Mouse (Mus musculus): ENCODE data around the gene Tert. TPM values are rescaled to one million over a fixed set of nuclear protein-coding genes. Genes with fewer than 3 reads are reported as not detected.

Tert gene
- polyA plus RNA-seq, 1 experiment: 0.46 TPM

GRCm38 (mm10) chr13:73679311-73679710 is 52.6 kb downstream of the Tert start:
- Histone ChIP-seq H3K79me2 (ENCODE audit: control insufficient read depth, insufficient read depth) (no peaks in the 10 kb centered on the region), H3K27me3 (ENCODE audit: control insufficient read depth, insufficient read depth, insufficient read length) (peaks cover 26% of the 10 kb centered on the region), H3ac (ENCODE audit: control insufficient read depth, insufficient read length, low read depth) (no peak overlapping the region), H3K79me3 (ENCODE audit: low read depth) (no peaks in the 10 kb centered on the region), H3K36me3 (ENCODE audit: control insufficient read depth, insufficient read depth) (no peaks in the 10 kb centered on the region), H3K4me3 (ENCODE audit: insufficient read depth, poor library complexity, severe bottlenecking) (no peak overlapping the region)
- TF ChIP-seq CTCF (IDR thresholded peaks at IDR 0.05; ENCODE audit: control insufficient read depth, insufficient read depth, insufficient read length) (no peak), CEBPB (IDR thresholded peaks at IDR 0.05; ENCODE audit: low read depth) (no peak), FOSL1 (IDR thresholded peaks at IDR 0.05; ENCODE audit: insufficient read depth, low read length, poor library complexity, severe bottlenecking) (no peak), MYOD1 (IDR thresholded peaks at IDR 0.05; ENCODE audit: control insufficient read depth, insufficient read length, low read depth) (no peak), MAX (IDR thresholded peaks at IDR 0.05) (no peak), USF1 (IDR thresholded peaks at IDR 0.05; ENCODE audit: low read depth) (no peak), MYOG (IDR thresholded peaks at IDR 0.05; ENCODE audit: control insufficient read depth, extremely low read depth, insufficient read length) (no peak)

GRCm38 (mm10) chr13:73680394-73680793 is 53.7 kb downstream of the Tert start:
- Histone ChIP-seq H3K36me3 (ENCODE audit: control insufficient read depth, insufficient read depth) (no peaks in the 10 kb centered on the region), H3K27me3 (ENCODE audit: control insufficient read depth, insufficient read depth, insufficient read length) (peaks cover 17% of the 10 kb centered on the region), H3K79me3 (ENCODE audit: low read depth) (no peaks in the 10 kb centered on the region), H3ac (ENCODE audit: control insufficient read depth, insufficient read length, low read depth) (no peak overlapping the region), H3K79me2 (ENCODE audit: control insufficient read depth, insufficient read depth) (no peaks in the 10 kb centered on the region), H3K4me3 (ENCODE audit: insufficient read depth, poor library complexity, severe bottlenecking) (no peak overlapping the region)
- no peak for TF ChIP-seq MAX (IDR thresholded peaks at IDR 0.05)

- TF ChIP-seq MYOG (IDR thresholded peaks at IDR 0.05; ENCODE audit: control insufficient read depth, extremely low read depth, insufficient read length) (no peak), FOSL1 (IDR thresholded peaks at IDR 0.05; ENCODE audit: insufficient read depth, low read length, poor library complexity, severe bottlenecking) (no peak), MAX (IDR thresholded peaks at IDR 0.05) (no peak), CTCF (IDR thresholded peaks at IDR 0.05; ENCODE audit: control insufficient read depth, insufficient read depth, insufficient read length) (no peak), MYOD1 (IDR thresholded peaks at IDR 0.05; ENCODE audit: control insufficient read depth, insufficient read length, low read depth) (no peak), USF1 (IDR thresholded peaks at IDR 0.05; ENCODE audit: low read depth) (no peak), CEBPB (IDR thresholded peaks at IDR 0.05; ENCODE audit: low read depth) (no peak)
- Histone ChIP-seq H3K79me3 (ENCODE audit: low read depth) (no peaks in the 10 kb centered on the region), H3K79me2 (ENCODE audit: control insufficient read depth, insufficient read depth) (no peaks in the 10 kb centered on the region), H3K27me3 (ENCODE audit: control insufficient read depth, insufficient read depth, insufficient read length) (peaks cover 5% of the 10 kb centered on the region), H3K4me3 (ENCODE audit: insufficient read depth, poor library complexity, severe bottlenecking) (no peak overlapping the region), H3K36me3 (ENCODE audit: control insufficient read depth, insufficient read depth) (no peaks in the 10 kb centered on the region), H3ac (ENCODE audit: control insufficient read depth, insufficient read length, low read depth) (no peak overlapping the region)
Observed at GRCm38 (mm10) chr13:73682226-73682625, 55.5 kb downstream of the Tert start.

- H3K79me2 ChIP-seq (ENCODE audit: control insufficient read depth, insufficient read depth): no peaks in the 10 kb centered on the region
- H3K4me3 ChIP-seq (ENCODE audit: insufficient read depth, poor library complexity, severe bottlenecking): no peak overlapping the region
- no peaks in the 10 kb centered on the region for H3K79me3 ChIP-seq (ENCODE audit: low read depth)
- H3ac ChIP-seq (ENCODE audit: control insufficient read depth, insufficient read length, low read depth): no peak overlapping the region
- no peaks in the 10 kb centered on the region for H3K36me3 ChIP-seq (ENCODE audit: control insufficient read depth, insufficient read depth)
- H3K27me3 ChIP-seq (ENCODE audit: control insufficient read depth, insufficient read depth, insufficient read length): peaks cover under 1% of the 10 kb centered on the region
- TF ChIP-seq MYOD1 (IDR thresholded peaks at IDR 0.05; ENCODE audit: control insufficient read depth, insufficient read length, low read depth) (no peak), CEBPB (IDR thresholded peaks at IDR 0.05; ENCODE audit: low read depth) (peak; percentile 19)
Observed at GRCm38 (mm10) chr13:73683682-73684081, 57.0 kb downstream of the Tert start.

- no peak overlapping the region for H3K4me3 ChIP-seq (ENCODE audit: insufficient read depth, poor library complexity, severe bottlenecking)
- H3K79me2 ChIP-seq (ENCODE audit: control insufficient read depth, insufficient read depth): no peaks in the 10 kb centered on the region
- H3K79me3 ChIP-seq (ENCODE audit: low read depth): no peaks in the 10 kb centered on the region
- TF ChIP-seq MYOD1 (IDR thresholded peaks at IDR 0.05; ENCODE audit: control insufficient read depth, insufficient read length, low read depth): no peak
- H3K27me3 ChIP-seq (ENCODE audit: control insufficient read depth, insufficient read depth, insufficient read length): peaks cover 4% of the 10 kb centered on the region
- H3ac ChIP-seq (ENCODE audit: control insufficient read depth, insufficient read length, low read depth): no peak overlapping the region
- H3K36me3 ChIP-seq (ENCODE audit: control insufficient read depth, insufficient read depth): no peaks in the 10 kb centered on the region
Observed at GRCm38 (mm10) chr13:73684412-73684811, 57.7 kb downstream of the Tert start.

- H3ac ChIP-seq (ENCODE audit: control insufficient read depth, insufficient read length, low read depth): no peak overlapping the region
- TF ChIP-seq MYOG (IDR thresholded peaks at IDR 0.05; ENCODE audit: control insufficient read depth, extremely low read depth, insufficient read length) (no peak), CEBPB (IDR thresholded peaks at IDR 0.05; ENCODE audit: low read depth) (no peak), FOSL1 (IDR thresholded peaks at IDR 0.05; ENCODE audit: insufficient read depth, low read length, poor library complexity, severe bottlenecking) (no peak), MYOD1 (IDR thresholded peaks at IDR 0.05; ENCODE audit: control insufficient read depth, insufficient read length, low read depth) (no peak), USF1 (IDR thresholded peaks at IDR 0.05; ENCODE audit: low read depth) (no peak), CTCF (IDR thresholded peaks at IDR 0.05; ENCODE audit: control insufficient read depth, insufficient read depth, insufficient read length) (no peak), MAX (IDR thresholded peaks at IDR 0.05) (no peak)
- H3K36me3 ChIP-seq (ENCODE audit: control insufficient read depth, insufficient read depth): no peaks in the 10 kb centered on the region
- H3K79me2 ChIP-seq (ENCODE audit: control insufficient read depth, insufficient read depth): no peaks in the 10 kb centered on the region
- H3K27me3 ChIP-seq (ENCODE audit: control insufficient read depth, insufficient read depth, insufficient read length): peaks cover 4% of the 10 kb centered on the region
- no peaks in the 10 kb centered on the region for H3K79me3 ChIP-seq (ENCODE audit: low read depth)
- no peak overlapping the region for H3K4me3 ChIP-seq (ENCODE audit: insufficient read depth, poor library complexity, severe bottlenecking)
Observed at GRCm38 (mm10) chr13:73685502-73685901, 58.8 kb downstream of the Tert start.
